Comparison of ENCODE assay signal across 27 mouse cellular contexts in genomic region chr5:134258934-134259333, GRCm38 (mm10).
"Had no signal": no experiment of that assay in that cellular context is flagged by ENCODE, and none has a peak within 500 bp of the region (broad histone marks: within the 10 kb centered on the region; RNA-seq: fewer than 3 reads in every experiment).

No protein-coding gene starts in this region.

- H3K27me3 ChIP-seq: embryonic facial prominence, embryonic 12.5 days; embryonic facial prominence, embryonic 13.5 days; embryonic facial prominence, embryonic 15.5 days; forebrain, embryonic 12.5 days; forebrain, embryonic 13.5 days; forebrain, embryonic 15.5 days had no signal

- H3K4me2 ChIP-seq: embryonic facial prominence, embryonic 12.5 days; embryonic facial prominence, embryonic 13.5 days; embryonic facial prominence, embryonic 15.5 days; forebrain, embryonic 12.5 days; forebrain, embryonic 13.5 days; forebrain, embryonic 15.5 days had no signal

- H3K27ac ChIP-seq: embryonic facial prominence, embryonic 10.5 days; embryonic facial prominence, embryonic 12.5 days; embryonic facial prominence, embryonic 13.5 days; embryonic facial prominence, embryonic 15.5 days; forebrain, embryonic 10.5 days; forebrain, embryonic 12.5 days; forebrain, embryonic 13.5 days; forebrain, embryonic 15.5 days; gastrocnemius, adult 2 months had no signal

- DNase-seq: cerebellum, adult 2 months; cerebellum, adult 8-10 months; cerebellum, adult 9-10 months; cerebellum, adult 9-11 months; cerebellum, postnatal 10 days; cerebellum, postnatal 14 days; cerebellum, postnatal 25 days; cerebellum, postnatal 36 days; embryo, embryonic 11 days; forebrain, postnatal 0 days; gastrocnemius, adult 2 months; gastrocnemius, postnatal 10 days; gastrocnemius, postnatal 14 days; gastrocnemius, postnatal 25 days; gastrocnemius, postnatal 36 days; heart, adult 18-20 months had no signal

- H3K4me3 ChIP-seq: embryonic facial prominence, embryonic 10.5 days; embryonic facial prominence, embryonic 12.5 days; embryonic facial prominence, embryonic 13.5 days; embryonic facial prominence, embryonic 15.5 days; erythroblast, embryonic 14.5 days; forebrain, embryonic 10.5 days; forebrain, embryonic 12.5 days; forebrain, embryonic 13.5 days; forebrain, embryonic 15.5 days; gastrocnemius, adult 2 months had no signal

- H3K9ac ChIP-seq: embryonic facial prominence, embryonic 12.5 days; embryonic facial prominence, embryonic 13.5 days; embryonic facial prominence, embryonic 15.5 days; forebrain, embryonic 12.5 days; forebrain, embryonic 13.5 days; forebrain, embryonic 15.5 days; forebrain, postnatal 0 days had no signal

- H3K4me1 ChIP-seq: embryonic facial prominence, embryonic 10.5 days; embryonic facial prominence, embryonic 12.5 days; embryonic facial prominence, embryonic 13.5 days; embryonic facial prominence, embryonic 15.5 days; forebrain, embryonic 10.5 days; forebrain, embryonic 12.5 days; forebrain, embryonic 13.5 days; forebrain, embryonic 15.5 days had no signal

- H3K9me3 ChIP-seq: embryonic facial prominence, embryonic 10.5 days; embryonic facial prominence, embryonic 12.5 days; embryonic facial prominence, embryonic 13.5 days; embryonic facial prominence, embryonic 15.5 days; forebrain, embryonic 10.5 days; forebrain, embryonic 12.5 days; forebrain, embryonic 13.5 days; forebrain, embryonic 15.5 days had no signal

- ATAC-seq: forebrain, embryonic 13.5 days; forebrain, embryonic 14.5 days; forebrain, embryonic 15.5 days; forebrain, embryonic 16.5 days; forebrain, postnatal 0 days had no signal
